ENCODE assay signal across 30 mouse cellular contexts in genomic region chr5:114864813-114865212, GRCm38 (mm10). TPM values are rescaled to one million over a fixed set of nuclear protein-coding genes. Genes with fewer than 3 reads are reported as not detected.
DNase-seq lines count a peak whose midpoint lies in the region.
"Had no signal": no experiment of that assay in that cellular context is flagged by ENCODE, and none has a peak within 500 bp of the region (broad histone marks: within the 10 kb centered on the region; RNA-seq: fewer than 3 reads in every experiment).

No protein-coding gene starts in this region.

- DNase-seq in spleen, adult 12 weeks (ENCODE audit: low spot score), result peak; percentile 33
- no peak for DNase-seq in spleen, postnatal 14 days (ENCODE audit: low spot score in 2 of 2)
- peak; percentile 62 to 70 for DNase-seq in B cell, adult 2 months
- peak; percentile 40 for DNase-seq in T-cell, adult 2 months (ENCODE audit: low spot score)
- peak; percentile 71 for DNase-seq in naive thymus-derived CD4-positive, alpha-beta T cell, adult 2 months (ENCODE audit: low read depth)
- no peak for DNase-seq in urinary bladder, adult 2 months (ENCODE audit: low spot score)
- DNase-seq in cerebellum, adult 9-10 months, result no peak
- DNase-seq in adrenal gland, postnatal 36 days, result no peak
- DNase-seq: cerebellum, adult 18-20 months; gastrocnemius, postnatal 36 days; heart, postnatal 36 days; kidney, postnatal 25 days; liver, embryonic 13.5 days; lung, embryonic 14.5 days; midbrain, embryonic 14.5 days; thymus, postnatal 25 days had no signal

RNA-seq across cellular contexts. Expression of gene Gm9936, which starts 6.3 kb away (rescaled TPM):
- 0.01 and 0.04 TPM in 2 replicates for polyA plus RNA-seq in urinary bladder, adult 2 months (2012; rRNA removed)
- not detected for total RNA-seq in adrenal gland, postnatal 36 days (2021)
- total RNA-seq: adrenal gland, adult 18-20 months; gastrocnemius, adult 18-20 months; gastrocnemius, postnatal 36 days; heart, adult 8-10 months; heart, postnatal 36 days; megakaryocyte-erythroid progenitor cell, adult 5-6 weeks had no signal
- polyA plus RNA-seq: heart, embryonic 15.5 days; kidney, embryonic 14.5 days; liver, embryonic 13.5 days; lung, embryonic 14.5 days had no signal

RNA-seq across cellular contexts. Expression of gene 4930519G04Rik, which starts 11.3 kb away (rescaled TPM):
- not detected in 2 replicates for polyA plus RNA-seq in urinary bladder, adult 2 months (2012; rRNA removed)
- not detected for total RNA-seq in adrenal gland, postnatal 36 days (2021)
- total RNA-seq: adrenal gland, adult 18-20 months; gastrocnemius, adult 18-20 months; gastrocnemius, postnatal 36 days; heart, adult 8-10 months; heart, postnatal 36 days; left cerebral cortex, postnatal 25 days; megakaryocyte-erythroid progenitor cell, adult 5-6 weeks had no signal
- polyA plus RNA-seq: embryonic facial prominence, embryonic 14.5 days; forebrain, embryonic 13.5 days; heart, embryonic 15.5 days; hindbrain, embryonic 16.5 days; intestine, postnatal 0 days; kidney, embryonic 14.5 days; limb, embryonic 13.5 days; liver, embryonic 13.5 days; lung, embryonic 14.5 days; midbrain, embryonic 14.5 days; neural tube, embryonic 13.5 days; stomach, postnatal 0 days had no signal

RNA-seq across cellular contexts. Expression of gene Oasl2, which starts 31.9 kb away (rescaled TPM):
- polyA plus RNA-seq in urinary bladder, adult 2 months (2012; rRNA removed), result 30.2 and 36.0 TPM in 2 replicates
- total RNA-seq in adrenal gland, postnatal 36 days (2021), result 10 to 100 TPM; 14.9 to 17.2 TPM

RNA-seq across cellular contexts. Expression of gene 1500011B03Rik, which starts 41.5 kb away (rescaled TPM):
- 46.2 and 54.9 TPM in 2 replicates for polyA plus RNA-seq in urinary bladder, adult 2 months (2012; rRNA removed)
- total RNA-seq in adrenal gland, postnatal 36 days (2021), result 10 to 100 TPM; 32.2 to 40.7 TPM

RNA-seq across cellular contexts. Expression of gene Oasl1, which starts 58.2 kb away (rescaled TPM):
- polyA plus RNA-seq in urinary bladder, adult 2 months (2012; rRNA removed), result 1.7 and 2.2 TPM in 2 replicates
- 1 to 10 TPM; 1.8 to 2.4 TPM for total RNA-seq in adrenal gland, postnatal 36 days (2021)

Comparison
In these comparisons a context has a peak if more than half of its experiments do, and no peak if none do; other contexts are left out.
1. DNase-seq: peak in spleen, adult 12 weeks (single experiment), B cell, adult 2 months (2 of 2), T-cell, adult 2 months (single experiment) and naive thymus-derived CD4-positive, alpha-beta T cell, adult 2 months (single experiment); none in spleen, postnatal 14 days (0 of 2), urinary bladder, adult 2 months (single experiment), cerebellum, adult 9-10 months (single experiment) and adrenal gland, postnatal 36 days (0 of 2).